Mouse (Mus musculus): ENCODE results near the gene Katna1. TPM values are rescaled to one million over a fixed set of nuclear protein-coding genes. Genes with fewer than 3 reads are reported as not detected.

Katna1 gene
- 33.3 and 54.1 TPM in 2 replicates for polyA plus RNA-seq (2012; ENCODE audit: insufficient read depth, insufficient read length, missing spikeins)

GRCm38 (mm10) chr10:7725751-7726500 is at the start of gene Katna1:
Gene Katna1 (plus strand): TSS chr10:7726000.
- peaks cover 9% of the 10 kb centered on the region for H3K4me1 ChIP-seq (ENCODE audit: control insufficient read depth, insufficient read depth, insufficient read length, low read length)
- peak within 1 kb of the TSS; percentile 84 for H3K27ac ChIP-seq (replicated peaks; ENCODE audit: low read depth, low read length)
- peak within 1 kb of the TSS; percentile 95 for H3K4me3 ChIP-seq (ENCODE audit: insufficient read depth, low read depth, low read length)

DNA sequence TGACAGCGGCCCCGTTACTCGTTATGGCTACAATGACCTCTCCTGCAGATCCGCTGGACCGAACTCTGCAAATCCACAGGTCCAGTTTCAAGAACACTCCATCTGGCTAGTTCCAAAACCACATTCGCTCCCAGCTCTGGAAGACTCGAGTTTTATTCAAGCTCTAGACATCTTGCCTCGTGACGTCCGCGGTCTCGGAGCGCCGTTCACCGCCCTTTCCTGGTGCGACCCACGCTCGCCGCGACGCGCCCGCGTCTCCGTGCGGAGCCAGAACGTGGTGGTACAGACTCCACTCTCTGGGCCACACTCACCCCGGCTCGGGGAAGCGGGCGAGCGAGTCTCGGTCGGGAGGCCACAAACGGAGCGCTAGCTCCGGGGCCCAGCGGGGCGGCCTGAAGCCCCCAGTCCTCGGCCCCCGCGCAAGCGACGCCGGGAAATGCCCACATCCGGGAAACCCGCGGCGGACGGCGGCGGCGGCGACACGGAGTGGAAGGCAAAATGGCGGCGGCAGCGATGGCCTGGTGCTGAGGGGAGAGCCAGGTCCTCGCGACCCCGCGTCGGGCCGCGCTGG is 45.0 kb upstream of the Katna1 start, which contains the start of the genes Pcmt1 and Lats1:
TSS of gene Pcmt1 (minus strand) at position 406 of the 571 bp plus-strand sequence.
TSS of gene Lats1 (plus strand) at position 484 of the 571 bp plus-strand sequence.
- H3K27ac ChIP-seq (replicated peaks; ENCODE audit: low read depth, low read length): peak within 1 kb of the TSS; percentile 95
- peaks cover 21% of the 10 kb centered on the region for H3K4me1 ChIP-seq (ENCODE audit: control insufficient read depth, insufficient read depth, insufficient read length, low read length)
- peak within 1 kb of the TSS; percentile 93 for H3K4me3 ChIP-seq (ENCODE audit: insufficient read depth, low read depth, low read length)

GRCm38 (mm10) chr10:7681343-7682025 is 44.3 kb upstream of the Katna1 start:
- Histone ChIP-seq H3K4me1 (ENCODE audit: control insufficient read depth, insufficient read depth, insufficient read length, low read length) (peaks cover 21% of the 10 kb centered on the region), H3K27ac (replicated peaks; ENCODE audit: low read depth, low read length) (peak overlapping the region; percentile 95), H3K4me3 (ENCODE audit: insufficient read depth, low read depth, low read length) (peak overlapping the region; percentile 93)

- Histone ChIP-seq H3K27ac (replicated peaks; ENCODE audit: low read depth, low read length) (no peak overlapping the region), H3K4me3 (ENCODE audit: insufficient read depth, low read depth, low read length) (peak overlapping the region; percentile 4), H3K4me1 (ENCODE audit: control insufficient read depth, insufficient read depth, insufficient read length, low read length) (peaks cover 21% of the 10 kb centered on the region)
Measured at GRCm38 (mm10) chr10:7682249-7682648, 43.6 kb upstream of the Katna1 start.

DNA sequence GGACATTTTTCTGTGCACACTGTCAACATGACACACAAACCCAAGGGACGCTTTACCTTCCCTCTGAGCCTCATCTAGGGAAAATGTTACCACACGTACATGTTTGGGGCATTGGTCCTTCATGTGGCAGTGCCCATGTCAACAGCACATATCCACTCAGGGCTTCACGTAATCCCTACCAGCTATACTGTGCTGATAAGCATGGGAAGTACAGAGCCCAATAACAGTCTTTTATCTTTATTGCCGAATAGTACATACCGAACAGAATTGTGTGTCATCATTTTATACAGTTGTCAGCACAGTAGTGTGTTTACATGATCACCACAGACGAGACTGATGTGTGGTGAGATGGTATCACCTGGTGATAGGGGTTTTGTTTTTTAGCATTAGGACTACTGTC is 38.9 kb upstream of the Katna1 start:
- no peak overlapping the region for H3K27ac ChIP-seq (replicated peaks; ENCODE audit: low read depth, low read length)
- H3K4me3 ChIP-seq (ENCODE audit: insufficient read depth, low read depth, low read length): no peak overlapping the region
- peaks cover 17% of the 10 kb centered on the region for H3K4me1 ChIP-seq (ENCODE audit: control insufficient read depth, insufficient read depth, insufficient read length, low read length)

GRCm38 (mm10) chr10:7695286-7695685 is 30.5 kb upstream of the Katna1 start:
- no peak overlapping the region for H3K4me3 ChIP-seq (ENCODE audit: insufficient read depth, low read depth, low read length)
- no peaks in the 10 kb centered on the region for H3K4me1 ChIP-seq (ENCODE audit: control insufficient read depth, insufficient read depth, insufficient read length, low read length)
- no peak overlapping the region for H3K27ac ChIP-seq (replicated peaks; ENCODE audit: low read depth, low read length)

GRCm38 (mm10) chr10:7700120-7700519 is 25.7 kb upstream of the Katna1 start:
- H3K4me1 ChIP-seq (ENCODE audit: control insufficient read depth, insufficient read depth, insufficient read length, low read length): no peaks in the 10 kb centered on the region
- H3K4me3 ChIP-seq (ENCODE audit: insufficient read depth, low read depth, low read length): no peak overlapping the region
- no peak overlapping the region for H3K27ac ChIP-seq (replicated peaks; ENCODE audit: low read depth, low read length)

DNA sequence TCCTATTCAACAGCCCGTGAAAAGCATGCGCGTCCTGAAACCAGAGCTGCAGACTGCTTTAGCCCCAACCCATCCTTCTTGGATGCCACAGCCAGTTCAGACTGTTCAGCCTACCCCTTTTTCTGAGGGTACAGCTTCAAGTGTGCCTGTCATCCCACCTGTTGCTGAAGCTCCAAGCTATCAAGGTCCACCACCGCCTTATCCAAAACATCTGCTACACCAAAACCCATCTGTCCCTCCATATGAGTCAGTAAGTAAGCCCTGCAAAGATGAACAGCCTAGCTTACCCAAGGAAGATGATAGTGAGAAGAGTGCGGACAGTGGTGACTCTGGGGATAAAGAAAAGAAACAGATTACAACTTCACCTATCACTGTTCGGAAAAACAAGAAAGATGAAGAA is 23.2 kb upstream of the Katna1 start:
- H3K27ac ChIP-seq (replicated peaks; ENCODE audit: low read depth, low read length): no peak overlapping the region
- H3K4me1 ChIP-seq (ENCODE audit: control insufficient read depth, insufficient read depth, insufficient read length, low read length): no peaks in the 10 kb centered on the region

DNA sequence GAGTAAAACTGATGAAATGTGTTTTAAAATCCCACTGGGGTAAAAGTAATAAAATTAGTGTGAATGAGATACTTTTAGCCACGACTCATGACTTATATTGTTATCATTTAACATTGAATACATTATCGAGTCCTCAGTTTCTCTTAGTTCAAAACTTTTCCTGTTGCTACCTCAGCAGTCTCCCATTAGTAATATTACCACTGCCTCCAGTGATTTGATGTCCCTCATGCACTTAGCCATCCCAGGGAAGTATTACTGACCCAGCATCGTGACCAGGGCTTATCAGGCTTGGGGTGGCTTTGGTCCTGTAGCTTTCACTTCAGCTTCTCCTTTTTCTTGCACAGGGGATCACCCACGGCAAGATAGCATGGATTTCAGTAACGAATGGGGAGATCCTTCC is 15.7 kb upstream of the Katna1 start:
- Histone ChIP-seq H3K4me1 (ENCODE audit: control insufficient read depth, insufficient read depth, insufficient read length, low read length) (no peaks in the 10 kb centered on the region), H3K4me3 (ENCODE audit: insufficient read depth, low read depth, low read length) (no peak overlapping the region), H3K27ac (replicated peaks; ENCODE audit: low read depth, low read length) (no peak overlapping the region)

More for the DNA sequence above, 23.2 kb upstream of the Katna1 start:
- no peak overlapping the region for H3K4me3 ChIP-seq (ENCODE audit: insufficient read depth, low read depth, low read length)

- H3K27ac ChIP-seq (replicated peaks; ENCODE audit: low read depth, low read length): no peak overlapping the region
- H3K4me3 ChIP-seq (ENCODE audit: insufficient read depth, low read depth, low read length): no peak overlapping the region
- no peaks in the 10 kb centered on the region for H3K4me1 ChIP-seq (ENCODE audit: control insufficient read depth, insufficient read depth, insufficient read length, low read length)
Measured at GRCm38 (mm10) chr10:7712506-7712905, 13.3 kb upstream of the Katna1 start.

- Histone ChIP-seq H3K4me3 (ENCODE audit: insufficient read depth, low read depth, low read length) (no peak overlapping the region), H3K4me1 (ENCODE audit: control insufficient read depth, insufficient read depth, insufficient read length, low read length) (no peaks in the 10 kb centered on the region), H3K27ac (replicated peaks; ENCODE audit: low read depth, low read length) (no peak overlapping the region)
Measured at GRCm38 (mm10) chr10:7715056-7715455, 10.7 kb upstream of the Katna1 start.

- peaks cover 11% of the 10 kb centered on the region for H3K4me1 ChIP-seq (ENCODE audit: control insufficient read depth, insufficient read depth, insufficient read length, low read length)
- peak overlapping the region; percentile 95 for H3K4me3 ChIP-seq (ENCODE audit: insufficient read depth, low read depth, low read length)
- peak overlapping the region; percentile 84 for H3K27ac ChIP-seq (replicated peaks; ENCODE audit: low read depth, low read length)
Measured at GRCm38 (mm10) chr10:7726501-7726812, 657 bp downstream of the Katna1 start.

- Histone ChIP-seq H3K4me1 (ENCODE audit: control insufficient read depth, insufficient read depth, insufficient read length, low read length) (peaks cover 11% of the 10 kb centered on the region), H3K4me3 (ENCODE audit: insufficient read depth, low read depth, low read length) (peak overlapping the region; percentile 46; the same call in 1 of the 2 replicates), H3K27ac (replicated peaks; ENCODE audit: low read depth, low read length) (peak overlapping the region; percentile 77)
Measured at GRCm38 (mm10) chr10:7727011-7727410, 1.2 kb downstream of the Katna1 start.

DNA sequence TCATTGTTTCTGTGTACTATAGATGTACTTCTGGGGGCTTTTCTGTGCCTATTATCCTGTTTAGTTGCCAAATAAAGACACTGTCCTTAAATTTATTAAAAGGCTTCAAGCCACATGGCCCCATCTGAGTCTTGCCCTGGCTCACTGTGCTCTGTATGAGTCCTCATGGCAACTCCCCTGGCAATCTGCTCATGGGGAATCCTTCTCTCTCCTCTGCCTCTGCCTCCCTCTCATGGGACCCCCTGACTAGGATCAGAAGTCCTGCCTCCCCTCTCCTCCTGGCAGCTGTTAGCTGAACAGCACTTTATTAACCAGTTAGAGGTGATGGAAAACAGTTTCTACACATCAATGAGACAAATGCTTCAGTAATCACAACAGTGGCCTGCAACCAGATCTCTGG is 5.8 kb downstream of the Katna1 start:
- Histone ChIP-seq H3K4me3 (ENCODE audit: insufficient read depth, low read depth, low read length) (no peak overlapping the region), H3K4me1 (ENCODE audit: control insufficient read depth, insufficient read depth, insufficient read length, low read length) (peaks cover 11% of the 10 kb centered on the region), H3K27ac (replicated peaks; ENCODE audit: low read depth, low read length) (no peak overlapping the region)

DNA sequence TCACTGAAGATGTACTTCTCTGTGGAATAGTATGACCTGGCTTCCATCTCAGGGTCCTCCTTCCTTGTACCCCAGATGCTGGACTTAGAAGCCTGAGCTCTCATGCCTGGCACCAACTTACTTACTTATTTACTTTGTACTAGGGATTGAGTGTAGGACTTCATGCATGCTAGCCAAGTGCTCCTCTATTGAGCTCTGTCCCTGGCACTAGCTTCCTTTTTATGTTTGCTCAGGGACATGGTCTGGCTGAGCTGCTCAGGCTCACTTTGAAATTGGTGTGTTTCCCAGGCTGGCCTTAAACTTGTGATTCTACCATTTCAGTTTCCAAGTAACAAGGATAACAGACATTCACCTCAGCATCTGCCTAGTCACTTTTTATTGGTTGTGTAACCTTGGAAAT is 11.3 kb downstream of the Katna1 start:
- Histone ChIP-seq H3K27ac (replicated peaks; ENCODE audit: low read depth, low read length) (no peak overlapping the region), H3K4me1 (ENCODE audit: control insufficient read depth, insufficient read depth, insufficient read length, low read length) (no peaks in the 10 kb centered on the region), H3K4me3 (ENCODE audit: insufficient read depth, low read depth, low read length) (no peak overlapping the region)

All from brown adipose tissue, adult 24 weeks (tissue).